Mouse (Mus musculus): ENCODE measurements at regions not wholly inside any gene's neighbourhood (a gene's known extent, or its start where the extent isn't known, plus 50 kb on each side); places are given as distances from the start of the nearest gene placed in this dataset.

DNA sequence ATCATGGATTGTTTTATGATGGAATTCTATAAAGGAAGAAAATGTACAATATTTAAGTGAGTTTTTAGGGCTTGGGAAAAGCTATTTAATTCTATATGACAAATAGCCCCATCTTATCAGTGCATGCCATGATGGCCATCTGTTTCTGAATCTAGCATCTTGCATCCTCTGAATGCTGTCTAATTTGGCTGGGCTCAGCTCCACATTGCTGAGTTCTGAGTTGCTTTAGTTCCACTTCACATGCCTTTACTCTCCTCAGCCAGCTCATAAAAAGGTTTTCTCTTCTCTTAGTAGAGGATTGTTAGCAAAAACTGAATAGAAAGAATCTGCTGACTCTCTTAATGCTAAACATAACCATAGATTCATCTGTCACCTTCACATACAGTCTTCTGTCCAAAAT, 1063.4 kb downstream of the Sorcs1 start:
- no peak overlapping the region for H3K9ac ChIP-seq (ENCODE audit: low read depth, low read length)
- H3K4me3 ChIP-seq (ENCODE audit: low read depth, low read length) = no peak overlapping the region
- H3K36me3 ChIP-seq (ENCODE audit: control insufficient read depth, insufficient read depth, low read length) = no peaks in the 10 kb centered on the region

More for the DNA sequence above, 1063.4 kb downstream of the Sorcs1 start:
- H3K27ac ChIP-seq (ENCODE audit: low read depth, low read length) = no peak overlapping the region
- H3K4me2 ChIP-seq (replicated peaks; ENCODE audit: low read depth, low read length) = no peak overlapping the region
- H3K27me3 ChIP-seq (ENCODE audit: control insufficient read depth, insufficient read depth, low read length) = no peaks in the 10 kb centered on the region
- no peaks in the 10 kb centered on the region for H3K9me3 ChIP-seq (ENCODE audit: control insufficient read depth, low read length)
- no peaks in the 10 kb centered on the region for H3K4me1 ChIP-seq (replicated peaks; ENCODE audit: control insufficient read depth, insufficient read depth, low read length)
- no peak for DNase-seq (ENCODE audit: low spot score)
- no peak for ATAC-seq (ENCODE audit: low FRiP score)

Data from hindbrain, embryonic 11.5 days (tissue).